Mouse (Mus musculus): Measurements from ENCODE around the gene Fis1. TPM values are rescaled to one million over a fixed set of nuclear protein-coding genes. Genes with fewer than 3 reads are reported as not detected.
A peak's percentile ranks its signal among the peaks of the same experiment; 100 is the strongest.

The Fis1 gene
- polyA plus RNA-seq, 1 experiment, result 217 TPM

DNA sequence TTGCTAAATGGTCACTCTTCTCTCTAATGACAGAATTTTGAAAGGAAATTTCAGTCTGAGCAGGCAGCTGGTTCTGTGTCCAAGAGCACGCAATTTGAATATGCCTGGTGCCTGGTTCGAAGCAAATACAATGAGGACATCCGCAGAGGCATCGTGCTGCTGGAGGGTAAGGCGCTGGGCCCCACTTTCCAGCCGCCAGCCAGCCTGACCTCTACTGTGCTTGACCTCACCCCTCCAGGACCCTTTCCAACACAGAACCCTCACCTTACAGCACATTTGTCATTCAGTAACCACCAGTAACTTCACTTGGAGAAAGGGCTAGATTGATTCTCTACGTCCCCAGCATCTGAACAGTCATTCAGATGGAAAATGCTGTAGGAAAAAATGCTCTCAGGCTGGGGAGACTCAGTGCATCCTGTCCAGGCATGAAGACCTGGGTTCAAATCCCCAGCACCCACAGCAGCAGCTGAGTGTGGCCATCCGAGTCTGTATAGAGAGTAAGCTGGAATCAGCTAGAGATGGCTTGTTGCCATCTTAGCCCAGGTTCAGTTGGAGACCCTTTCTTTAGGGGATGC lies 10.0 kb downstream of the Fis1 start:
- no peak for TF ChIP-seq POLR2A (IDR thresholded peaks at IDR 0.05; ENCODE audit: borderline replicate concordance, extremely low read depth, low read depth, low read length)
- no peak for TF ChIP-seq CTCF (IDR thresholded peaks at IDR 0.05; ENCODE audit: insufficient read depth, low read length)
- Histone ChIP-seq H3K4me1 (ENCODE audit: control insufficient read depth, insufficient read depth, low read length) (peaks cover 15% of the 10 kb centered on the region), H3K4me3 (replicated peaks; ENCODE audit: extremely low read depth, low read depth, low read length) (no peak overlapping the region)
- 68% methylated on average over 8 of the region's 8 CpGs for WGBS
- no peak for DNase-seq

DNA sequence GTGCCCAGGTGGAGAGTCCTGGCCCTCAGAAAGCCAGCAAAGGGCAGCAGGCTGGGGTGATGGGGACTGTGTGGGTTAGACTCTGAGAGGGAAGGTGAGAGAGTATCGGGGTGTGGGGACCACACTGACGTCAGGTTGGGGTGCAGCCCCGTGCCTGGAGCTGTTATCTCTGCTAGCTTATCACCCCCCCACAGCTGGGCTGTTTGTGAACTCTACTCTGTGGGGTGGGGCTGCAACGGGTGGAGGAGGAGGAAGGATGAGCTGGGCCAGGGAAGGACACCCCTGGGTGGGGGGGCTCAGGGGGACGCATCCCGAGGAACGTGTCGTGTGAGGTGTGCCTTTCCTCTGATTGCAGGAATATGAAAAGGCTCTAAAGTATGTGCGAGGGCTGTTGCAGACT lies 12.1 kb downstream of the Fis1 start:
- 52% methylated on average over 9 of the region's 9 CpGs for WGBS
- Histone ChIP-seq H3K4me3 (replicated peaks; ENCODE audit: extremely low read depth, low read depth, low read length) (no peak overlapping the region), H3K4me1 (ENCODE audit: control insufficient read depth, insufficient read depth, low read length) (peaks cover 15% of the 10 kb centered on the region)
- TF ChIP-seq POLR2A (IDR thresholded peaks at IDR 0.05; ENCODE audit: borderline replicate concordance, extremely low read depth, low read depth, low read length) (no peak), CTCF (IDR thresholded peaks at IDR 0.05; ENCODE audit: insufficient read depth, low read length) (no peak)
- DNase-seq, result no peak

DNA sequence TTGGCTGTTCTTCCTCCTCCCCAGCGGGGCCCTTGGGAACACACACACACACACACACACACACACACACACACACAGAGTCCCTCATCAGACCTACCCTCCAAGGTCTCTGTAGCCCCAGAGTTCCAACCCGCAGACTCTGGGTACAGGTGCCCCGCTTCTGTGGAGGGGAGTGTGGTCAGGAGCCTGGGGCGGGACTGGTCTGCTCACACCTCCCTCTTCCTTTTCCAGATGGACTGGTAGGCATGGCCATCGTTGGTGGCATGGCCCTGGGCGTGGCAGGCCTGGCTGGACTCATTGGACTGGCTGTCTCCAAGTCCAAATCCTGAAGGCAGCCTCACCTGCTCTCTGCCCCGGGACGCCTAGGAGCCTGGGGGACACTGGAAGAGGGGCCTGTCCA lies 12.6 kb downstream of the Fis1 start:
- H3K4me1 ChIP-seq (ENCODE audit: control insufficient read depth, insufficient read depth, low read length), result peaks cover 15% of the 10 kb centered on the region
- 71% methylated on average over 8 of the region's 8 CpGs for WGBS
- DNase-seq, result no peak
- TF ChIP-seq CTCF (IDR thresholded peaks at IDR 0.05; ENCODE audit: insufficient read depth, low read length) (no peak), POLR2A (IDR thresholded peaks at IDR 0.05; ENCODE audit: borderline replicate concordance, extremely low read depth, low read depth, low read length) (no peak)
- no peak overlapping the region for H3K4me3 ChIP-seq (replicated peaks; ENCODE audit: extremely low read depth, low read depth, low read length)

DNA sequence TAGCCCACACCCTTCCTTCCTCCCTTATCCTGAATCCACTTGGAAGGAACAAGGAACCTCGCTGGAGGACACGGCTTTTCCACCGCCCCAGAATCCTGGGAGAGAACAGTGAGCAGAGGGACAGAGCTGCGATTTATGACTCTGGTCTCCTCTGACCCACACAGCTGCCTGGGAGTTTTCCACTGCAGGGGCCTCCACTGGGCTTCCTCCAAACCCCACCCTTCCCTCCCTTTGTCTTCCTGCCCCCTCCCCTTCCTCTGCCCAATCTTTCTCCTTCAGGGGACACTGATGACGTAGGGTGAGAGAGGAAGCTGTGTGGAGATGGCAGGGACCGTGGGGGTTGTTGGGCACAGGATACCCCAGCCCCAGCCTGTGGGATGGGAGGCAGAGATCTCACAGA lies 13.3 kb downstream of the Fis1 start, which contains the start of gene Cldn15:
Cldn15 (plus strand) TSS at position 286 of the 400 bp plus-strand sequence.
- WGBS, result 20% methylated on average over 6 of the region's 6 CpGs
- no peak within 1 kb of the TSS for H3K4me3 ChIP-seq (replicated peaks; ENCODE audit: extremely low read depth, low read depth, low read length)
- DNase-seq, result no peak
- peaks cover 15% of the 10 kb centered on the region for H3K4me1 ChIP-seq (ENCODE audit: control insufficient read depth, insufficient read depth, low read length)
- no peak for TF ChIP-seq CTCF (IDR thresholded peaks at IDR 0.05; ENCODE audit: insufficient read depth, low read length)
- TF ChIP-seq POLR2A (IDR thresholded peaks at IDR 0.05; ENCODE audit: borderline replicate concordance, extremely low read depth, low read depth, low read length), result 0 out of 2 replicates have a peak, but pooled peaks have one; percentile 34

DNA sequence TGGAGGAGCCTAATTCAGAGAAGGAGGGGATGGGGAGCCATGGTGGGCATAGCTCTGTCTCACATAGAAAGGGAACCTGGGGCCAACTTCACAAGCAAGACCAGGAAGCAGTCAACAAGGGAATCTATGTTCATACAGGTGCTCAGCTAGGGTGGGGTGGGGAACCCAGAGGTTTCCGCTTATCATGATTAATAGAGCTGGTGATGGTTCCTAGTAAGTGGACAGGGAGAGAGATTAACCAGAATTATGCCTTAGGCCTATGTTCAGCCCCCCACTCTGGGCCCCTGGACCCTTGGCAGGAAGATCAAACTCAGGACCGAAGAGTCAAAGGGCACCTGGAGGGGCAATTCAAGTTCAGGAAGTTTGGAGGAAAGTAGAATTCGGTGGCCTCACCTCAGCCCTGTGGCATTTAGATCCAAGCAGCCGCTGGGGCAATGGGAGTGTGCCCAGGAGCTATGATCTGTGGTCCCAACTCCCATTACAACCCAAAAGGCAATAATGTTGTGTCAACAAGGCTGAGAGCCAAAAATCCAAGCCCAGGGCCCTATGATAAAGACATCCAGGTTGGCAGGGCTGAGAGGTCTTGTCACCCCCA lies 13.9 kb downstream of the Fis1 start:
- WGBS, result 69% methylated on average over 4 of the region's 4 CpGs
- Histone ChIP-seq H3K4me3 (replicated peaks; ENCODE audit: extremely low read depth, low read depth, low read length) (no peak overlapping the region), H3K4me1 (ENCODE audit: control insufficient read depth, insufficient read depth, low read length) (peaks cover 15% of the 10 kb centered on the region)
- DNase-seq, result no peak
- TF ChIP-seq POLR2A (IDR thresholded peaks at IDR 0.05; ENCODE audit: borderline replicate concordance, extremely low read depth, low read depth, low read length) (no peak), CTCF (IDR thresholded peaks at IDR 0.05; ENCODE audit: insufficient read depth, low read length) (no peak)

DNA sequence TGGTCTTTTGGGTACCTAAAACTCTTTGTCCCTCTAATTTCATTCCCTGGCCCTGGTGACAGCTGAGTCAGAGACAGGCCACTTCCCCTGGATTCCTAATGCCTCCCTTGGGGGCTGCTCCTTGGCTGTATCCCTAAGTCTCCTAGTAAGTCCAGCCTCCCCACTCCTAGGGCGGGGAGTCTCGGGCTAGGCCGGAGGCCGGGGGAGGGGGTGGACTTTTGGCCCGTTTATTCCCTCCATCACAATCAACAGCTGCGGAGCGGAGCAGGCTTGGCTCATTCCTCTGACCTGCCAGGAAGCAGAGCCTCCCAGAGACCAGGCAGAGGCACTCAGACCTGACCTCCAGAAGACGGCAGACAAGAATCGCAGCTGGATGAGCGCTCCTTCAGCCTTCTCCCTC lies 14.5 kb downstream of the Fis1 start:
- TF ChIP-seq CTCF (IDR thresholded peaks at IDR 0.05; ENCODE audit: insufficient read depth, low read length) (no peak), POLR2A (IDR thresholded peaks at IDR 0.05; ENCODE audit: borderline replicate concordance, extremely low read depth, low read depth, low read length) (no peak)
- no peak for DNase-seq
- WGBS, result 60% methylated on average over 10 of the region's 10 CpGs
- Histone ChIP-seq H3K4me3 (replicated peaks; ENCODE audit: extremely low read depth, low read depth, low read length) (no peak overlapping the region), H3K4me1 (ENCODE audit: control insufficient read depth, insufficient read depth, low read length) (peaks cover 15% of the 10 kb centered on the region)

DNA sequence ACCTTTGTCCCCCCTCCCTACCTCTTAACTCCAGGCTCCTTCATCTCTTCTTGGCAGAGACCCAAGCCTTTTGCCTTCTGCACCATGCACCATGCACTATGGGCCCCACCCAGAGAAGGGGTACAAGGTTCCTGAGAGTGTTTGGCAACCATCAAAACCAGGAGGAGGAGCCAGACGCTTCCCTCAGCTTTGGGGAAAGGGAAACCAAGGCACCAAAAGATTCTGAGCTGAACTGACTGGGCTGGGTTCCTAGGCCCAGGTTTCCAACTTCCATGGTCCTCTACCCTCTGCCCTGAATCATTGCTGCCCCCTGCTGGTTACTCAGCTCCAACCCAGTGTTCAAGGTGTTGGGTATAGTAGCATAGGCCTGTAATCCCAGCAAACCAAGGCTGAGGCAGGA lies 17.6 kb downstream of the Fis1 start:
- DNase-seq, result peak; percentile 73
- Histone ChIP-seq H3K4me1 (ENCODE audit: control insufficient read depth, insufficient read depth, low read length) (peaks cover 11% of the 10 kb centered on the region), H3K4me3 (replicated peaks; ENCODE audit: extremely low read depth, low read depth, low read length) (no peak overlapping the region)
- 41% methylated on average over 1 of the region's 1 CpGs for WGBS
- TF ChIP-seq POLR2A (IDR thresholded peaks at IDR 0.05; ENCODE audit: borderline replicate concordance, extremely low read depth, low read depth, low read length), result no peak
- peak; percentile 90 for TF ChIP-seq CTCF (IDR thresholded peaks at IDR 0.05; ENCODE audit: insufficient read depth, low read length)

DNA sequence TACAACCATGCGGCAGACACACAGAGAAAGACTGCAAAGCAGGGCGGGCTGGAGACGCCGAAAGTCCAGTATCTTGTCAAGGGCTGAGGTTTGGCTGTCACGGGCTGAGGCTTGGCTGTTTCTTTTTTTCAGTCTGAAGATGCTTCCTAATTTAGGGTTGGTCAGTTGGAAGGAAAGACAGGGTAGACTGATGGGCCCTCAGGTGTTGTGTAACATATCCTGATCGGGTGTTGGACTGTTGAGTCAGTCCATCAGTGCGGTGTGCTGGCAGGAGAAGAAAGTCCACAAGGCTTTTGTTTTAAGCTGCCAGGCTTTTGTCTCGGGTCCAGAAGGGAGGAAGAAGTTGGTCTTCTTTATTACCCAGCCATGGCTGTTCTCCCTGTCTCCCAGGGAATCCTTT lies 20.6 kb downstream of the Fis1 start:
- no peak overlapping the region for H3K4me3 ChIP-seq (replicated peaks; ENCODE audit: extremely low read depth, low read depth, low read length)
- WGBS, result 57% methylated on average over 8 of the region's 8 CpGs
- DNase-seq, result no peak
- no peaks in the 10 kb centered on the region for H3K4me1 ChIP-seq (ENCODE audit: control insufficient read depth, insufficient read depth, low read length)
- TF ChIP-seq CTCF (IDR thresholded peaks at IDR 0.05; ENCODE audit: insufficient read depth, low read length) (no peak), POLR2A (IDR thresholded peaks at IDR 0.05; ENCODE audit: borderline replicate concordance, extremely low read depth, low read depth, low read length) (no peak)

DNA sequence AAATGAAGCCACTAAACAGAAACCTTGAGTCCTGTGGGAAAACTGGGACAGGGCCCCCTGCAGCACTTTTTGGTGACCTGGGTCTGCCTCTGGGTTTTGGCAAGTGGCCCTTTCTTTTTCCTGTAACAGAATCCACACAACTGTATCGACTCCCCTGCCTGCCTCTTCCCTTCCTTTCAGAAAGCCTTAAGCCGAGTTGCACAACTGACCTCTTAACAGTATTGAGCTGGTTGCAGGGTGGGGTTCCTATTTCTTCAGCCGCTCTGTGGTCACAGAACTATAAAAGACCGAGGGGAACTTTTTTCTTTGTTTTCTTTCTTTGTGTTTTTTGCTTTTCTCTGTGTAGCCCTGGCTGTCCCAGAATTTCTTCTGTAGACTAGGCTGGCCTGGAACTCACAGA lies 24.7 kb downstream of the Fis1 start:
- 36% methylated on average over 4 of the region's 4 CpGs for WGBS
- TF ChIP-seq POLR2A (IDR thresholded peaks at IDR 0.05; ENCODE audit: borderline replicate concordance, extremely low read depth, low read depth, low read length), result no peak
- TF ChIP-seq CTCF (IDR thresholded peaks at IDR 0.05; ENCODE audit: insufficient read depth, low read length), result no peak
- no peak for DNase-seq
- Histone ChIP-seq H3K4me3 (replicated peaks; ENCODE audit: extremely low read depth, low read depth, low read length) (no peak overlapping the region), H3K4me1 (ENCODE audit: control insufficient read depth, insufficient read depth, low read length) (no peaks in the 10 kb centered on the region)

DNA sequence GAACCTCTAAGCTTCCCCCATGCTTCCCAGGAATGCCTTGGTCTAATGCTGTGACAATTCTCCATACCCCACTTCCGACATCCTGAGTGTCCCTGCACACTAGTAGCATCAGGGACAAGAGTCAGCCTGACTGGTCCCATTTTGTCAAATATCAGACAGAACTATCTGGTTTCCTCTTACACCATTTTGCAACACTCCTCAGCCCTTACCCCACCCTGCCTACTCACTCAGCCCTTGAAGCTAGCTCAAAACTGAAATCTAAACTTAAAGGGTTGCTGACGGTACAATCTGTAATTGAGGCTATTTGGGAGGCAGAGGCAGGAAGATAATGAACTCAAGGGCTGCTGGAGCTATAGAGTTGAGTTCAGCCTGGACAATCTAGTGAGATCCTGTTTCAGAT lies 26.7 kb downstream of the Fis1 start:
- Histone ChIP-seq H3K4me1 (ENCODE audit: control insufficient read depth, insufficient read depth, low read length) (no peaks in the 10 kb centered on the region), H3K4me3 (replicated peaks; ENCODE audit: extremely low read depth, low read depth, low read length) (no peak overlapping the region)
- DNase-seq, result no peak
- TF ChIP-seq CTCF (IDR thresholded peaks at IDR 0.05; ENCODE audit: insufficient read depth, low read length) (no peak), POLR2A (IDR thresholded peaks at IDR 0.05; ENCODE audit: borderline replicate concordance, extremely low read depth, low read depth, low read length) (no peak)
- 79% methylated on average over 2 of the region's 2 CpGs for WGBS
